Mouse (Mus musculus): ENCODE data around the gene Ccdc177.

DNA sequence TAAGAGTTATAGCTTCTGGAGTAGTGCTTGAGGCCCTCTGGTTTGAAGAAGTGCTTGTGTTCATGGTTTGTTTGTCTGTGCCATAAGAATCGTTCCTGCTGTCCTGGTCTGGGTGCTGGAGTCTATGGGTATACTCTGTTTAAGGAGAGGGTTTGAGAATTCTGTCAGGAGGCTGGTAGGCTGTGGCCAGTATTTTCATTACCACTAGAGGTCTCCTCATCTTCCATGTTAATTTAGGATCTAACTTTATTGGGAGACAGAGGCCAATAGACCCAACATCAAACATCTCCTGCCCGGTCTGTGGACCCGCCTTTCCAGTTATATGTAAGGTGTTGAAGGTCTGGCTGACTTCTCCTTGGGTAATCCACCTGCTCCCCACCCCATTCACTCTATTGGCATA, 22.4 kb upstream of the Ccdc177 start:
- no peak for TF ChIP-seq CTCF (IDR thresholded peaks at IDR 0.05; ENCODE audit: extremely low read depth, insufficient read depth, insufficient read length, insufficient replicate concordance)
- TF ChIP-seq POLR2A (IDR thresholded peaks at IDR 0.05; ENCODE audit: low read depth, low read length): no peak
